Mouse (Mus musculus) neural tube, postnatal 0 days (tissue): ENCODE results near the gene Gm2030. TPM values are rescaled to one million over a fixed set of nuclear protein-coding genes. Genes with fewer than 3 reads are reported as not detected.

Source experiments
- polyA plus RNA-seq: library from polyadenylated mRNA; unstranded; fragments of >200 nt; fragmentation: Nextera tagmentation; extraction: Ambion mirVana; gene quantifications from 2 replicates; pipeline ENCODE4 v1.2.1, GENCODE M21; 2015

The Gm2030 gene
- not detected in 2 replicates for polyA plus RNA-seq

DNA sequence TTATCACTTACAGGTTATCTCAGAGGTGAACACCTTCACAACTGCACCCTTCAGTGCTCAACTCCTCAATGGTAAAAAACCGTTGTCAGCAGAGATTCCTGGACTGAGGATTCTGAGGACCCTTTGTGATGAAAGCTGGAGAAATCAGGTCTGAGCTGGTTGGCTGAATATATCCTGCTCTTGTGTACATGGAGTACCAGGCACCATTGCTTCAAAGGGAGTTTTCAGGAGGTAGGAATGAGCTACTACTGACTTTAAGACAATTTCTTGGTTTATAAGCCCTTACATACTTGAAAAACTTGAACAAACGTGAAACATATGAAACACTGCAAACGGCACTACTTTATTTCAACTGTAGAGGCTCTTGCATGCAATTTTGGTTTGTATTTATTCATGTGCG, at the start of gene Gm2030:
Gene Gm2030 (minus strand): TSS at position 101 of the 400 bp plus-strand sequence.

Other genes with a start within 250 kb of the Gm2030 start
- not detected in 2 replicates for gene Gm2012, start 78.7 kb downstream of the Gm2030 start, polyA plus RNA-seq
- not detected in 2 replicates for gene Slx, start 235.5 kb upstream of the Gm2030 start, polyA plus RNA-seq